Mouse (Mus musculus): Measurements from ENCODE around the gene Tmem80.

DNA sequence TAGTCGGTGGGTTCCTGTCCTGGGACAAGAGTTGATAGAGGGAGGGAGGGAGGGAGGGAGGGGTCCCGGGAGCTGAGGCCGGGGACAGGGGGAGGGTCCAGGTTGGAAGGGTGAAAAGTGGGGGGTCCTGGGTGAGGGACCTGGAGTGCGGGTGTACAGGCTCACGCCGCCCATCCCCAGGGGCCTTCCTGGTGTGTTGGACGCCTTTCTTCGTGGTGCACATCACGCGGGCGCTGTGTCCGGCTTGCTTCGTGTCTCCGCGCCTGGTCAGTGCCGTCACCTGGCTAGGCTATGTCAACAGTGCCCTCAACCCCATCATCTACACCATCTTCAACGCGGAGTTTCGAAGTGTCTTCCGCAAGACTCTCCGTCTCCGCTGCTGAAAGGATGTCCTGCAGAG lies 33.1 kb upstream of the Tmem80 start:
- TF ChIP-seq POLR2A (IDR thresholded peaks at IDR 0.05; ENCODE audit: control insufficient read depth, extremely low read depth, insufficient read depth, low read length, poor library complexity) (no peak), CTCF (IDR thresholded peaks at IDR 0.05; ENCODE audit: borderline replicate concordance, control insufficient read depth, extremely low read depth, insufficient read depth, low read length, poor library complexity) (no peak)
